Mouse (Mus musculus) midbrain, embryonic 14.5 days (tissue): ENCODE measurements around the gene Nr2c2ap. TPM values are rescaled to one million over a fixed set of nuclear protein-coding genes. Genes with fewer than 3 reads are reported as not detected.

Source experiments
- ATAC-seq: fragments of 200-750 bp; cut with Nextera tagmentation; 2 replicates; pipeline ENCODE4 v1.8.0; 2017; ENCODE audit warnings: moderate number of reproducible peaks, moderate library complexity; ENCODE audit not compliant: low FRiP score, low TSS enrichment
- DNase-seq: peaks from one replicate; pipeline ENCODE4 v3.0.0-alpha.2; 2015
- H3K27ac ChIP-seq: fragments of 300-500 bp; sonication (generic); replicated peaks from 2 replicates; pipeline ENCODE4 v1.5.1; 2014; ENCODE audit warnings: mild to moderate bottlenecking, low read depth, low read length, moderate library complexity
- H3K27me3 ChIP-seq: fragments of 300-500 bp; sonication (generic); 2 replicates; pipeline ENCODE4 v1.6.1; 2014; ENCODE audit warnings: low read length, control low read depth, mixed read lengths; ENCODE audit not compliant: control insufficient read depth, insufficient read depth
- H3K36me3 ChIP-seq: fragments of 300-500 bp; sonication (generic); 2 replicates; pipeline ENCODE4 v1.6.1; 2014; ENCODE audit warnings: low read length, control low read depth; ENCODE audit not compliant: control insufficient read depth, insufficient read depth
- H3K4me1 ChIP-seq: fragments of 300-500 bp; sonication (generic); 2 replicates; pipeline ENCODE4 v1.6.1; 2014; ENCODE audit warnings: mild to moderate bottlenecking, antibody characterized with exemption, low read length, control low read depth; ENCODE audit not compliant: control insufficient read depth, insufficient read depth
- H3K4me2 ChIP-seq: fragments of 300-500 bp; sonication (generic); 2 replicates; pipeline ENCODE4 v1.6.1; 2014; ENCODE audit warnings: mild to moderate bottlenecking, low read length, moderate library complexity
- H3K4me3 ChIP-seq: fragments of 300-500 bp; sonication (generic); replicated peaks from 2 replicates; pipeline ENCODE4 v1.5.1; 2014; ENCODE audit warnings: low read depth, low read length
- H3K9ac ChIP-seq: fragments of 300-500 bp; sonication (generic); replicated peaks from 2 replicates; pipeline ENCODE4 v1.6.1; 2014; ENCODE audit warnings: mild to moderate bottlenecking, low read length, moderate library complexity
- H3K9me3 ChIP-seq: fragments of 300-500 bp; sonication (generic); 2 replicates; pipeline ENCODE4 v1.6.1; 2016; ENCODE audit warnings: low read length, control low read depth, mixed read lengths; ENCODE audit not compliant: control insufficient read depth
- WGBS: fragments of 180-500 bp; shearing (Covaris S2); extraction: QIAGEN DNeasy Blood & Tissue Kit; methylation state at CpG from one replicate; pipeline ENCODE4 v1.1.7; 2014; 5-methylcytosine and 5-hydroxymethylcytosine counted together
- polyA plus RNA-seq: library from polyadenylated mRNA; unstranded; fragments of >200 nt; fragmentation: Nextera tagmentation; extraction: Ambion mirVana; gene quantifications from 2 replicates; pipeline ENCODE4 v1.2.1, GENCODE M21; 2014

The Nr2c2ap gene
- polyA plus RNA-seq, 1 experiment from 2014 or later: 25.8 TPM

GRCm38 (mm10) chr8:70089296-70089960 lies 41.7 kb upstream of the Nr2c2ap start:
- Histone ChIP-seq H3K36me3 (peaks cover 9% of the 10 kb centered on the region), H3K27me3 (peaks cover 47% of the 10 kb centered on the region), H3K27ac (no peak overlapping the region; the same call in 1 of the 2 replicates), H3K4me1 (peaks cover 22% of the 10 kb centered on the region; the same call in 1 of the 2 replicates), H3K9ac (no peak overlapping the region; the same call in 1 of the 2 replicates), H3K4me2 (no peak overlapping the region), H3K9me3 (no peaks in the 10 kb centered on the region), H3K4me3 (no peak overlapping the region)
- DNase-seq: peak; percentile 61
- no peak for ATAC-seq
- WGBS: 35% methylated on average over 9 of the region's 9 CpGs

DNA sequence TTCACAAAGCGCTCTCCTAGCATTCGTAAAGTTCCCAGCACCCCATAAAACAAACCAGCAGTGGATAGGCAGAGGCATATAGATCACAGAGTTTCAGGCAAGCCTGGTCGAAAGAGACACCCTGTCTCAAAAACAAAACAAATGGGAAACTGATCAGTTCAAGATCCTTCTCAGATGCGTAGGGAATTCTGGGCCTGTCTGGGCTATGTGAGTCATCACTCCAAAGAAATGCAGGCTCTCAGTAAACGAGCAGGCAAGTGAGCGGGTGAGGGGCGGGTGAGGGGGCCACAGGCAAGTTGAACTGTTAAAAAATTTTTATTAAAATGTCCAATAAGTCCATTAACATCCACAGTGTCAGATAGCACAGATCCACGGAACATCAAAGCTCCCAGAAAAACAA lies 38.3 kb upstream of the Nr2c2ap start:
- Histone ChIP-seq H3K9ac (no peak overlapping the region), H3K4me2 (no peak overlapping the region), H3K9me3 (no peaks in the 10 kb centered on the region), H3K27ac (0 out of 2 replicates have a peak overlapping the region, but pooled peaks have one; percentile 8), H3K27me3 (peaks cover 13% of the 10 kb centered on the region), H3K36me3 (peaks cover 42% of the 10 kb centered on the region), H3K4me1 (peaks cover 18% of the 10 kb centered on the region; the same call in 1 of the 2 replicates), H3K4me3 (no peak overlapping the region)
- WGBS: 73% methylated on average over 8 of the region's 8 CpGs
- DNase-seq (no peak), ATAC-seq (no peak)

- Histone ChIP-seq H3K36me3 (peaks cover 97% of the 10 kb centered on the region), H3K4me2 (no peak overlapping the region), H3K4me1 (no peaks in the 10 kb centered on the region), H3K27me3 (no peaks in the 10 kb centered on the region), H3K9ac (no peak overlapping the region), H3K4me3 (no peak overlapping the region), H3K9me3 (no peaks in the 10 kb centered on the region), H3K27ac (no peak overlapping the region)
- WGBS: 81% methylated on average over 8 of the region's 8 CpGs
- no peak for ATAC-seq
- DNase-seq: no peak
These were observed 31.9 kb upstream of the Nr2c2ap start for GRCm38 (mm10) chr8:70099276-70099675.

GRCm38 (mm10) chr8:70100241-70100640 lies 30.9 kb upstream of the Nr2c2ap start:
- H3K4me1 ChIP-seq: no peaks in the 10 kb centered on the region
- H3K27ac ChIP-seq: no peak overlapping the region
- H3K27me3 ChIP-seq: no peaks in the 10 kb centered on the region
- no peak overlapping the region for H3K4me3 ChIP-seq
- WGBS: 88% methylated on average over 8 of the region's 8 CpGs
- no peak overlapping the region for H3K9ac ChIP-seq
- no peak overlapping the region for H3K4me2 ChIP-seq
- ATAC-seq (no peak), DNase-seq (no peak)
- peaks cover 97% of the 10 kb centered on the region for H3K36me3 ChIP-seq
- no peaks in the 10 kb centered on the region for H3K9me3 ChIP-seq

DNA sequence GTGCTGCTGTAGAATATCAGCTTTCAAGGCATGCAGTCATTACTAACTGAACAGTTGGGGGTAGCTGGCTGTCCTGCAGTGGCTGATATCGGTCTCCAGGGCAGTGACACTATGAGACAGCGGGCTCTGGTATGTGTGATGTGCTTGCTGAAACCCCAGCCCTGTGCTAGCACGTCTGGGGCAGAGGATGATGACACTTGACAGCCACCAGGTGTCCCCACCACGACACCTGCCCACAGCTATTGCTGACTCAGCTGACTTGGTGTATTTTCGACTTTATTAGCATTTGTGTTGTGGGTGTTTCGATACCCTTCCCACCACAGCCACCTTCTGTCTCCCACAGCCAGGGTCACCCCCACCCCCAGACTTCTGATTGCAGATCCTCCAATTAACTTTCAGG lies 26.6 kb upstream of the Nr2c2ap start:
- Histone ChIP-seq H3K4me3 (no peak overlapping the region), H3K9me3 (no peaks in the 10 kb centered on the region), H3K27me3 (no peaks in the 10 kb centered on the region), H3K36me3 (peaks cover 97% of the 10 kb centered on the region), H3K27ac (no peak overlapping the region), H3K4me1 (no peaks in the 10 kb centered on the region), H3K4me2 (no peak overlapping the region), H3K9ac (no peak overlapping the region)
- 0 out of 2 replicates have a peak, but pooled peaks have one; percentile 48 for ATAC-seq
- peak; percentile 54 for DNase-seq
- 20% methylated on average over 6 of the region's 6 CpGs for WGBS

- WGBS: 83% methylated on average over 7 of the region's 7 CpGs
- Histone ChIP-seq H3K9me3 (no peaks in the 10 kb centered on the region), H3K4me1 (no peaks in the 10 kb centered on the region), H3K36me3 (peaks cover 97% of the 10 kb centered on the region), H3K4me2 (no peak overlapping the region), H3K27me3 (no peaks in the 10 kb centered on the region), H3K9ac (no peak overlapping the region), H3K27ac (no peak overlapping the region), H3K4me3 (no peak overlapping the region)
- ATAC-seq (no peak), DNase-seq (no peak)
These were observed 26.2 kb upstream of the Nr2c2ap start for GRCm38 (mm10) chr8:70104922-70105321.

- no peak overlapping the region for H3K4me3 ChIP-seq
- WGBS: 94% methylated on average over 2 of the region's 2 CpGs
- no peak overlapping the region for H3K4me2 ChIP-seq
- peaks cover 99% of the 10 kb centered on the region for H3K36me3 ChIP-seq
- no peak overlapping the region for H3K27ac ChIP-seq
- H3K27me3 ChIP-seq: peaks cover 5% of the 10 kb centered on the region; the same call in 1 of the 2 replicates
- H3K9me3 ChIP-seq: no peaks in the 10 kb centered on the region
- DNase-seq: no peak
- 0 out of 2 replicates have a peak, but pooled peaks cover 3% of the 10 kb centered on the region for H3K4me1 ChIP-seq
- no peak for ATAC-seq
- no peak overlapping the region for H3K9ac ChIP-seq
These were observed 20.7 kb upstream of the Nr2c2ap start for GRCm38 (mm10) chr8:70110451-70110850.

DNA sequence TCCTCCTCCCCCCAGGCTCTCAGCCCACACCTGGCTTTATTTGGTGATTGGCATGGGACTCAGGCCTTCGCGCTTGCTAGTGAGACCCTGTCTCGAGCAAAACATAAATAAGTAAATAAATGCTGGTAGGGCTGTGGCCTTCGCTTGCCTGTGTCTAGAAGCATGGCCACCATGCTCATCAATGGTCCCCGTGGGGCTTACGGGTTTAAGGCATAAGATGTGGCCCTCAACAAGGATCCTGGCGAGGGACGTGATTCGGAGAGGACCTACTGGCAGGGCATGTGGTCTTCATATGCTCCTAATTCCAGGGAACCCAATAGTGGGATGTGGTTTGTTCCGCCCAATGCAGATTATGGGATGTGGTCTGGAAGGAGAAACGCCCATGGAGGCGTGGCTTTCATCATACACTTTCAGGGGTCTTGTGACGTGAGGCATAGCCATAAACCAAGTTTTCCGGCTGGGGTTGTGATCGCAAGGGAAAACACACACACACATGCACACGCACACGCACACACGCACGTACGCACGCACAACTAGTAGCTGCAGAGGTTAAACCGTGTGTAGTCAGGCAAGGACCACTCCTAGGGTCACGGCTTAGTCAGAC lies 19.8 kb upstream of the Nr2c2ap start:
- Histone ChIP-seq H3K4me2 (no peak overlapping the region), H3K9ac (no peak overlapping the region), H3K36me3 (peaks cover 100% of the 10 kb centered on the region), H3K27ac (no peak overlapping the region), H3K9me3 (no peaks in the 10 kb centered on the region), H3K4me3 (no peak overlapping the region), H3K27me3 (peaks cover 5% of the 10 kb centered on the region; the same call in 1 of the 2 replicates), H3K4me1 (0 out of 2 replicates have a peak, but pooled peaks cover 3% of the 10 kb centered on the region)
- DNase-seq (no peak), ATAC-seq (no peak)
- WGBS: 56% methylated on average over 23 of the region's 23 CpGs
